Mouse (Mus musculus): ENCODE data around the gene Usp12.

Usp12 gene

GRCm38 (mm10) chr5:146687541-146688313 is 107.1 kb downstream of the Usp12 start:
- DNase-seq: no peak

GRCm38 (mm10) chr5:146686954-146687353 is 107.9 kb downstream of the Usp12 start:
- DNase-seq: no peak
